Mouse (Mus musculus): Measurements from ENCODE around the gene Drosha.

The Drosha gene

GRCm38 (mm10) chr15:12833385-12833784, 8.8 kb downstream of the Drosha start:
- no peak for DNase-seq

DNA sequence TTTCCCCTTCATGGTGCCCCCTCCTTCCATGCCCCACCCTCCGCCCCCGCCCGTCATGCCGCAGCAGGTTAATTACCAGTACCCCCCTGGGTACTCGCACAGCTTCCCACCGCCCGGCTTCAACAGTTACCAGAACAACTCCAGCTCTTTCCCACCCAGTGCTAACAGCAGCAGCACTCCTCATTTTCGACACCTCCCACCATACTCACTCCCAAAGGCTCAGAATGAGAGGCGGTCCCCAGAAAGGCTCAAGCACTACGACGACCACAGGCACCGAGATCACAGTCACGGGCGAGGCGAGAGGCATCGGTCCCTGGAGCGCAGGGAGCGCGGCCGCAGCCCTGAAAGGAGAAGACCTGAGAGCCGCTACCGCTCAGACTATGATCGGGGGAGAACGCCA, 9.6 kb downstream of the Drosha start:
- no peak for DNase-seq

DNA sequence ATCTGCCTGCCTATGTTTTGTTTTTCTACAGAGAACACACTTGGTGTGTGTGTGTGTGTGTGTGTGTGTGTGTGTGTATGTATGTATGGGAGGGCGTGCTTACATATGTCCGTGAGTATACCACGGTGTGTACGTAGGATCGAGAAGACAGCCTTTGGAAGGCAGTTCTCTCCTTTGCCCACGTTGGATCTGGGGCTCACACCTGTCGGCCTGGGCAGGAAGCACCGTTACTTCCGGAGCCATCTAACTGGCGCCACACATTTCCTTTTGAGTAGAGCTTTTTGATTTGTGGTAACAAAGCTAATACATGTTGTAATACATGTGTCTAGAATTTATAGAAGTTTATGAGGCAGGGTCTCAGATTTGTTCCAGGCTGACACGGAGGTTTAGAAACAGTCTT, 16.1 kb downstream of the Drosha start:
- DNase-seq: no peak

DNA sequence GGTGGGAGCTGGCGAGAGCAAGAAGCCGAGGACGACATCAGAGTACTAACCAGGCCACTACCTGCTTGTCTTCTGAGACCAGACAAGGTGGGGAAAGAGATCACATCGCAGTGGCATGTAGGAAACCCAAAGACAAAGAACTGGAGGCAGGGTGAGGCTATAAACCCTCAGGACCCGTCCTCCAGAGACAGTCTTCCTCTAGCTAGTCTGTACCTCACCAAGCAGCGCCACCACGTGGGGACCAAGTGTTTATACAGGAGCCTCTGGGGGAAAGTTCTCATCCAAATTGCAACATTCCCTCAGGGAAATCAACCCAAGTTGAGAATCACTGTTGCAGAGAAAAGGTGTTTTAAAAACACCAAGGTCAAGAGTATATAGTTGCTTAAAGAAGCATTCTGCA, 18.2 kb downstream of the Drosha start:
- DNase-seq: no peak

GRCm38 (mm10) chr15:12848196-12848975, 23.8 kb downstream of the Drosha start:
- peak; percentile 12 for DNase-seq

- no peak for DNase-seq
Observed at GRCm38 (mm10) chr15:12849373-12849772, 24.8 kb downstream of the Drosha start.

- no peak for DNase-seq
Observed at GRCm38 (mm10) chr15:12853471-12853870, 28.9 kb downstream of the Drosha start.

DNA sequence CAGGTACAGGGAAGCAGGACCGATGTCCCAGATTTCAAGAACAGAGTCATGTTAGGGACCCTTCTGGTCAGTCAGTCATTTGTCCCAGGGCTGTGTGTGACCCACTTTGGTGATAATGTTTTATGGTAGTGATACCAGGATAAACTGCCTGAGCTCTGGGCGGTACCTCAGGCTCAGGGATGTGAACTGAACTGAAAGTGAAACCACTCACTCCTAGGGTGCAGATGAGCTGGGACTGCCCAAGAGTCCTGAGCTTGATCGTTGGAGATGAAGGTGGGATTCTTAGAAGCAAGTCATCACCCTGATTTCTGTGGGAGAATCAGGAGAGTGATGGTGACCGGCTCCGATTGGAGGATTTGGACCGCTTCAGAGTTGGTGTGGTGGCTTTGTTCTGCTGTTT, 32.2 kb downstream of the Drosha start:
- no peak for DNase-seq

DNA sequence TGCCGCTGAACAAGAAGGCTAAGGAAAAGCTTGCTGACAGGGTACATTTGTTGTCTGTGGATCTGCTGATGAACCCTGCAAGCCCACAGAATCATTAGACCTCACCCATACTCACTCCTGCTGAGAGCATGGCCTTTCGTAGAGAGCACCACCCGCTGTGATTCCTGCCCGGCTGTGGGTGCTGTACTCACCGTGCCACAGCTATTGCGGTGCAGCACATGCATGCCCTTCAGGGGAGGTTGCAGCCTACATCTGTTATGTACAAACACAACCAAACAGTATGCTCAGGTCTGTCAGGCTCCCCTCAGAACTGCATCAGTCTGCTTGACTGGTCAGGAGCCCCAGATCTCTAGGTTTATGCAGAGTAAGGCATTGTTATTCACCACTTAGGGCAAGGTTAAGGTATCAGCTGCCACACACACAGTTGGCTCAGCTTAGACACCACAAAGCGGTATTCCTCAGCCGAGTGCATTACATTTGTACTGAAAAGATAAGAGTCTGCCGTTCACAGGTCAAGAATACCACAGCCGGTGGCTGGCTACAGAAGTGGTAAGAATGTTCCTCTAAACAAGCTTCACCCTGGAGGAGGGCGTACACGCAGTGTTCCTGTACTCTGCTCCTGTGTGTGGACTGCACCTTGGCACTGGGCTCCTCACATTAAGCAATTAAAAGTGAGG, 33.4 kb downstream of the Drosha start:
- DNase-seq: no peak

DNA sequence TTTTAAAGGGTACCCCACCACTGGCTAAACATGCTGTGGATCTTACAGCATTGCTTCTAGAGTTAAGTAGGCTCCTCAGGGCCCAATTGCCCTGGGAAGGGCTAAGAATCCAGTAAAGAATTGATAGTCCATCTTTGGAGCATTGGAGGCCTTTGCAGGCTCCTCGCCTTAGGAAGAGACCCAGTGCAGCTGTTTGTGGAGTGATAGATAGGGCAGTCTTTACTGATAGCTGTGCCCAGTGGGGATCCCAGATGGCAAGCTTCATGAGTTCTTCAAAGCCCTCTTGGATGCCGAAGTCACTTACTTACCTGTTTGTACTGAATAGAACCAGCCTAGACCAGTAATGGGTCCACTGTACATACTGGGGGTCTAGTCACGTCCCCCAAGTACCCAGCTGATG, 34.0 kb downstream of the Drosha start:
- no peak for DNase-seq

GRCm38 (mm10) chr15:12862061-12862460, 37.4 kb downstream of the Drosha start:
- DNase-seq: no peak

GRCm38 (mm10) chr15:12863669-12864068, 39.1 kb downstream of the Drosha start:
- DNase-seq: no peak

DNA sequence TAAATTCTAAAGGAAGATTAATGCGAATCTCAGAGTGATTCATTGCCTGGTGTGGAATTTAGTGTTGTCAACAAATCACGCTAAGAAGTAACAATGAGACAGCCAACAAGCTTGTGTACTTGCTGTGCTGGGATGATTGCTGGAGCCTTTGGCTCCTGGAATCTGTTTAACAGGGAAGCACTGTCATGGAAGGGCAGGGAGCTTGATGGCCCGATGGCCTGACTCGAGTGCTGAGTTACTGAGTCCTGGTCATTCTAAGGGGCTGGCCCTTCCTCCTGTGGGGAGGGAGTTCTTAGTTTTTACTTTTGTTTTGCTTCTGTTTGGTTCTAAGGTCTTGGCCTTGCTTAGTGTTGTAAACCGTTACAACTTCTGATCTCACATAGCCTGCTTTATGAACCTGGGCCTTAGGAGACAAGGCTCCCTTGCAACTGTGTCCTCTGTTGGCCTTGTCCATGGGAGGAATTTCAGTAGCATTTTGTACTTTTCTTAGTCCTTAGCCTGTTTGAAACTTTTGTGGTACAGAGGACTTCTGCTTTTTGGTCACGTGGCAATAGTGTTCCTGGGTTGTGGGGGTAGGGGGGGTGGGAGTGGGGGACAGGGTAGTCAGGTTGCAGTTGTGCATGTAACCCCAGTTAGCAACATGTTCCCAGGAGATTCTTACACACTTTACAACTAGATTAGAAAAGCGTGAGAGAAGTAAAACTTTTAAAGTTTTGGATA, 41.1 kb downstream of the Drosha start:
- no peak for DNase-seq

DNA sequence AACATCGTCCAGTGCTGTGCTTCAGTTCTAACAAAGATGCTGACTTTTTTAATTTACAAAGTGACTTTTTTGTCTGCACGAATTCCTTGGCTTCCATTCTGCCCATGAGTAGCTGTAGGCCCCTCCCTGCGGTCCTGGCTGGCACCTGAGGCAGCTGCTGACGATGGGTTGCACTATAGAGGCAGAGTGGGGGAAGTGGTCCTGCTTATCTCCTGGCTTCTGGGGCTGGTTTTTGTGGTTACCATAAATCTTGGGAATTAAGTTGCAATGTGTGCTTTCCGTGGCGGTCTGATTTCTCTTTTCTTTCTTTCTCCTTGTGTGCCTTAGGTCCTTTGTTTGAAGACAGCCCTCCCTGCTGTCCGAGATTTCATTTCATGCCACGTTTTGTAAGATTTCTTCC, 42.7 kb downstream of the Drosha start:
- DNase-seq: no peak

- DNase-seq: no peak
Observed at GRCm38 (mm10) chr15:12875442-12876176, 51.0 kb downstream of the Drosha start.

GRCm38 (mm10) chr15:12876266-12876665, 51.7 kb downstream of the Drosha start:
- DNase-seq: no peak

DNA sequence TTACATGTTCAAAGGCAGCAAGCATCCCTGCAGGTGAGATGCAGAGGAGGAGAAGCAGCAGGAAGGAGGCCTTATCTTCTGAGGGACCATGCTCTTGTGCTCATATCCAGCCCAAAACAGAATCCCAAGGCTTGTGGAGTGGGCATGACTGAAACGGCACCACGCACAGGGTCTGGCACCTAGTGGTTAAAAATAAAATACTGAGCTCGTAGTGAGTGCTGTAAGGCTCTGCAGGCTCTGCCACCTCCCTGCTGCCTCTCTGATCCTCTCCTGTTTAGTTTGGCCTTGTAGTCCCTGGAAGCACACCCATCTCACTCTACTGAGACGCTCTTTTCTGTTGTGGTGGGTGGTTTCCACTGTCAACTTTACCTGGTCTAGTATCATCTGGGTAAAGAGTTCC, 52.3 kb downstream of the Drosha start:
- DNase-seq: no peak

GRCm38 (mm10) chr15:12877934-12878333, 53.3 kb downstream of the Drosha start:
- DNase-seq: no peak

- no peak for DNase-seq
Observed at GRCm38 (mm10) chr15:12878581-12878980, 54.0 kb downstream of the Drosha start.

DNA sequence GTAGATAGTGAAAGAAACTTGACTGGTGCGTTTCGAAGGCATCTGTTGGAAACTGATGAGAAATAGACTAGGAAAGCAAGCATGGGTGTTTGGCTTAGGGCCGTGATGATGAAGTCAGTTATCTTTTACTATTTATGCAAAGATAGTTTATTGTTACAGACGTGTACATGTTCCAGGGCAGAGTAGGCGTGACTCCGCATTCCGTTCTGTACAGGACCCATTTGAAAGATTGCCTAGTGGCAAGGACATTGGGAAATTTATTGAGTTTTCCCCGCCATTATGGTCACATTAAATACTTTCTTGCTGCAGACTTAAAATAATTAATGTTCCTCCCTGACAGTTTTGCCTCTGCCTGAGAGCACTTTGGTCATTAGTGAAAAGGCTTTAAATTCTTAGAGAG, 55.3 kb downstream of the Drosha start:
- no peak for DNase-seq

DNA sequence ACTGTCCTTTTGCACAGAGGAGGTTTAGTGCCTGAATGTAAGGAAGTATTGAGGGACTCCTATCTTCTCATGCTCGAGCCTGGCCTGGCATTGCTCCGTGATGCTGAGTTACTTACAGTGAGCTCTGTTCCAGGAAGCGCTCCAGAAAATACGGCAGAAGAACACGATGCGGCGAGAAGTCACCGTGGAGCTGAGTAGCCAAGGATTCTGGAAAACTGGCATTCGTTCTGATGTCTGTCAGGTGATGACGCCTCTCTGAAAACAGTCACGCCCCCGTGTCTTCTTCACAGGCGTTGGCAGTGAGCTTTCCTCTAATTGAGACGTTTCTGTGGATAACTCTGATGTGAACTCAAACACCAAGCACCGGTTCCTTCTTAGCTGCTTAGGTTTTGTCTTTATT, 60.2 kb downstream of the Drosha start:
- peak; percentile 83 for DNase-seq

- peak; percentile 35 for DNase-seq
Observed at GRCm38 (mm10) chr15:12885361-12885760, 60.7 kb downstream of the Drosha start.

DNA sequence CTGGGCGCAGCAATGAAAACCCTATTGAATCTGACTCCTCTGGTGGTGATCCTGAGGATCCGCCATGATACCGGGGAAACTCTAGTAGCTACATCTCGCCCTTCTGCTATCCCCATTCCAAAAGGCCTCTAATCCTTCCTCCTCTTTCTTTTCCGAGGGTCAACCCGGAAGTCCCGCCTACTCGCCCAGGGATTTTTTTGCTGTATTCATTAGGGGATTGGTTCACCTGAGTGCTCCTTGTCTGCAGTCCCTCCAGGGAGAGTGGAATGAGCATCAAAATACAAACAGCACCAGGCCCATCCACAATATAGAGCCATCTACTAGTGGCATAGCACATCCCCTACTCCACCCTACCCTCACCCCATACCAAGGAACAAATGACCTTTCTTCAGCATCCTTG, 62.6 kb downstream of the Drosha start:
- DNase-seq: no peak
